Mouse (Mus musculus) adrenal gland (tissue): ENCODE data around the gene Dis3.

Experiments used
- intact Hi-C: fragments of 180-260 bp; cut with DNase I; formaldehyde crosslinking; loops from one replicate; pipeline ENCODE4 v1.15.1; 2025
- long read RNA-seq, 2 experiments: library from polyadenylated mRNA; unstranded; transcript quantifications; one replicate each; pipeline ENCODE4 v2.0.0; 2020; ENCODE audit warnings: borderline replicate concordance in 1 of 2; ENCODE audit not compliant: insufficient replicate concordance in 1 of 2

Dis3 gene
- long read RNA-seq, experiment 1, partial matches to known transcripts, result 2 of 4 reads
- long read RNA-seq, experiment 1, other reads (novel, unspliced or antisense), result 2 of 4 reads
- long read RNA-seq, experiment 2, full-length matches to known transcripts, result 3 of 9 reads
- long read RNA-seq, experiment 2, partial matches to known transcripts, result 5 of 9 reads
- long read RNA-seq, experiment 2, other reads (novel, unspliced or antisense), result 1 of 9 reads

DNA sequence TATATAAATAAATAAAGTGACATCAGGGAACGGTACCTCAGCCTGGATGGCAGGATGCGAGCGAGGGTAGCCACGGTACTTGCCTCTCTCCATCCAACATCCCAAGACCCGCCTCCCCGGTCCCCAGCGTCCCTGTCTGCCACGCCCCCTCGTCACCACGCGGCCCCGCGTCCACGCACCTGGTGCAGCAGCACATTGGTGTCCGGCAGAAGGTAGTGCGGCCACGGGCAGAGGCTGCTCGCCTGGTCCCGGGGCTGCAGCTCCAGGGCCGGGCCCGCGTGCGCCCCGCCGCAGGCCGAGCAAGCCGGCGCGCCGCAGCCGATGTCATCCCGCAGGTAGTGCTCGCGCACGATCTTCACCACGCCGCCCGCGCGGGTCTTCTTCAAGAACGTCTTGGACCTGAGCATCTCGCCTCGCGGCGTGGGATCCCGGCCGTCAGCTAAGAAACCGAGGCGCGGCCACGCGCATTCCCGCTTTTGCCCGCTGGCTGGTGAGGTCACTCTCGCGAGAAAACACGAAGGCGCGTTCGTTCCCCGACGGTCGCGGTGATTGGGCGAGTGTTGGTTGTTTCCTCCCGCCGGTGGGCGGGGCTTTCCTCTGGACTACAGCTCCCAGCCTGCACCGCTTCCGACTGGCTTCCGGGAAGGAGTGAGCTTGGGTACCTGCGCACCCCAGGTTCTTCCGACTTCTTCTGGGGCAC lies at the start of gene Dis3, which contains the start of gene Pibf1:
Dis3 (minus strand) TSS at position 504 of the 700 bp plus-strand sequence.
Pibf1 (plus strand) TSS at position 158 of the 700 bp plus-strand sequence.
- intact Hi-C loops, result no loop called here

DNA sequence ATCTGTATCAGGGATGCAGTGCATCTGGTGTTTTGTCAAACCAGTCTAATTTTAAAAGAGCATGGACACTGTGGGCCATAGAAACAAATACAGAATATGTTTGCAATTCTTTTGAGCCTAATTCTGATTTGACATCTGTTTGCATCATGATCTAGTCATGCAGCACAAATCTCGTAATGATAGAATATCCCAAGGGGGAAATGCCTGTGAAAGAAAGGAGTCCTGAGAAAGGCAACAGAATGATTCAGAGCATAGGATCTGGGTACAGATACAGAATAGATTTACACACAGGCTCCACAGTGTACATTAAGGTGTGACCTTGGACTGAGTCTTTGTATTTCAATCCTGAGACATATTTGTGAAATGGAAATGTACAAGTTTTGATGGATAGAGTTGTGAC lies 47.3 kb upstream of the Dis3 start:
- intact Hi-C loops, result no loop called here

DNA sequence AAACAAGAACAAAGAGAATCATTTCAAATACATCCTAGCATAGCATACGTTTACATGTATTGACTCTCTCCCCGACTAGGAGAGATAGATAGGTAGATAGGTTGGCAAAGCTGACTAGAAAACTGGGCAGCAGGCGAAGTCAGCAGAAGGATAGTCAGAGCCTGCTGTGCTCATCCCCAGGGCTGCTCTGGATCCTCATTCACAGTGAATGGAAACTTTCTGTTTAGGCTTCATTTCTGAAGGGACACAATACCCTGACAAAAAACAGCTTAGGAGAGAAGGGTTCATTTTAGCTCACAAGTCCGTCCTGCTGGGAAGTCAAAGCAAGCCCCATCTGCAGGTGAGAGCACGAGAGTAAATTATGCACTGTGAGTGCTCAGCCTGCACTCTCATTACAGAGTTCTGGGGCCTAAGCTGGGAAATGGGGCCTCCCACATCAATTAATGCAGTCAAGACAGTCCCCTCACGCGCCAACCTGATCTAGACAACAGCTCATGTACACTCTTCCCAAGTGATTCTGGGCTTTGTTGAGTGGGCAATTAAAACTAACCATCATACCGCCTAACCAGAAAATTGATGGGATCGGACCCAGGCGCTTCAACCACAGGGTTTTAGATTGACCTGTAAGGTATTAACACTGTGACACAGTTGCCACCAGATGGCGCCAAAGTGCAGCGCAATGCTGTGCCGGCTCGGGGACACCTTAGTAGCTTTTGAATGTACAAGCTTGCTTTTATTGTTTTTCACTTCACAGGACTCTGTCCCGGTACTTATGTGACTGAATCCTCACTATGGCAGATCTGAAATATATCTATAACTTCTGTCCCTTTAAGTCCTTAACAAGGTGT lies 42.4 kb upstream of the Dis3 start:
- intact Hi-C loops, result loop anchor here (2.0 kb wide), 1 partner anchor 755 kb away; no protein-coding TSS in a partner anchor

DNA sequence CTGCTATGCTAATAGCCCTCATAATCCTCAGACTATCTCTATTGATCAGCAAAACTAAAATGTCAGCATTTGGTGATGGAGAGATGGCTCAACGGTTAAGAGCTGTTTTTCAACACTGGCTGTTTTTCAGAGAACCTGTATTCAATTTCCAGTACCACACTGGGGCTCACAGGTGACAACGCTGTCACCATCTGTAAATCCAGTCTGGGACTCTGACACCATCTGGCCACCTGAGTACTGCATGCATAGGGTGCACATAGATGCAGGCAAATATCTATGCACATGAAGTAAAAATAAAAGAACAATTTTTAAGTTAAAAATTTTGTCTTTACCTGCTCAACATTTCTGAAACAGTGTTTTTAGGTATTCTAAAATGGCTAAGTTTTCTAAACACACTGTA lies 40.5 kb upstream of the Dis3 start:
- intact Hi-C loops, result loop anchor here (2.0 kb wide), 1 partner anchor 757 kb away; no protein-coding TSS in a partner anchor

DNA sequence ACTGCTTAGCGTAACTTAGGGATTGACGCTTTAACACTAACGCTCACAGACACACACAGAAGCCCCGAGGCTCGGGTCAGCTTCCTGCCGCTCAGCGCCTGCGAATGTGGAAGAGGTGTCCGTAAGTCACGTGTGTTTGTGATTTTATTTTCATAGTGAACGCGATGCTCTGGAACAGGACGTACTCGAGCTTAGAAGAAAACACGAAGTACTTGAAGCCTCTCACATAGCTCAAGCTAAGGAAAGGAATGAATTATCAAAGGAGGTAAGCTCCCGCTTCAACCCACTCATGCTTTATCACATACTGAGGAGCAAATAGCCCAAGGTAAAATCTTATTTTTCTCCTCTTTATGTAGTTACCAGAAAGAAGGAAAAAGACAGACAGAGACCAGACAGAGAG lies 36.7 kb upstream of the Dis3 start:
- intact Hi-C loops, result no loop called here

DNA sequence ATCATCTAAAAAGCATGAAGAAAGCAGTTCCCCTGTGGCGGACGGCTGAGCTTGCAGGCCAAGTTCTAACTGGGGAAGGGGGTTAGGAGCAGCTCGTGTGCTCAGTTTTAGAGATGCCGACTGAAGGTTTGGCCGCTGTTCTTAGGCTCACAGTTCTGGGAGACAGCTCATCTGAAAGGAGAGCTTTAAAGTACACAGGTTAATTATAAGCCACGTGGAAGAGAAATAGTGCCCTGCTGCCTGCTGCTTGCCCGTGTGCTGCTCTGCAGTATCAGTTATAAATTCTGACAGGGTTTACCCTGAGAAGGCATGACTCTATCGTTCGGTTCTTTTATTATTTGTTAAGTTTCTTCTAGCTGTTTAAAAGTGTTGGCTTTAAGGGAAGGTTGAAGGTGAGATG lies 36.2 kb upstream of the Dis3 start:
- intact Hi-C loops, result no loop called here

DNA sequence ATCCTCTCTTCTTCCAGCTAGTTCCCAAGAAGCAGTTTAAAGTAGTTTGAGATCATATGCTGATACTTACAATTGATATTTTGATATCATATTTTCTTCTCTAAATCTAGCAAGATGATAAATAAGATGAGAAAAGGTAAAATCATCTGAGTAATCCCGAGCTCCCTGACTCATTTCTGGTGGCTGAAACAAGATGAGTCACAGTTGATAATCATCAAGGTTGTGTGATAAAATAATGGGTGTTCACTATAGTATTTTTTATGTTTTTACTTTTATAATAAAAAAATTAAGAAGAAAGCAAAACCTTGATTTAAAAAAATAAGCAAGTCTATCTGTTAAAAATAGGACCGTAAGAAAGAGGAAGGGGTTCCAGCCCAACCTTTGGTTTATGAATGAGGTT lies 34.5 kb upstream of the Dis3 start:
- intact Hi-C loops, result no loop called here

DNA sequence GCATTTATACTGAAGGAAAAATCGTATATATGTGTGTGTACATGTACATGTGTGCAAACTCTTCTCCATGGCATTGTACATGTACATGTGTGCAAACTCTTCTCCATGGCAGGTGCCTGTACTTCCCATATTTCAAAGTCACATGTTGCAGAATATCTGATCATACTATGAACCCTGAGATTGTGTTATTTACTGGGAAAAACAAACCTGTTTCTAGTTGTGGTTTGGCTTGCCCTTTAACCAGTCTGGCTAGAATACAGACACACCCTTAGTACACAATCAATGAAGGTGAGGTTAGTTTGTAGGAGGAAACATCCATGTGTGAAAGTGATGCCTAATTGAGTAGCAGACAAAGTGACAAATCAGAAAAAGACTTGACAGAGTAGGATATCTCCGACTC lies 29.5 kb upstream of the Dis3 start:
- intact Hi-C loops, result no loop called here

DNA sequence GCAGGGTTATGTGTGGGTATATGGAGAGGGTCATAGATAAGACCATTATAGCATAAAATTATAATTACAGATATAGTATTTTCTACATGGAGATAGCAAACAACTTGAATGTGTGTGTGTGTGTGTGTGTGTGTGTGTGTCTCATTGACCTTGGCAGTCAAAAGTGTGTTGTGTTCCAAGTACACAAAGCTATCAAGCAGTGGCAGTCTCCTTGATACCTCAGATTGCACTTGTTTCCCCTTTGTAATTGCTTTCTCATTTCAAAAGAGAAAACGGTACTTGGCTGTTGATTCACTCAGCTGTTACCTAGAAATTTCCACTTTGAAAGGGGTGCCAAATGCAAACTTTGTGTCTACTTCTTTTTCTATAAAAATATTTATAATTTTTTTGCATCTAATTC lies 27.9 kb upstream of the Dis3 start:
- intact Hi-C loops, result no loop called here

DNA sequence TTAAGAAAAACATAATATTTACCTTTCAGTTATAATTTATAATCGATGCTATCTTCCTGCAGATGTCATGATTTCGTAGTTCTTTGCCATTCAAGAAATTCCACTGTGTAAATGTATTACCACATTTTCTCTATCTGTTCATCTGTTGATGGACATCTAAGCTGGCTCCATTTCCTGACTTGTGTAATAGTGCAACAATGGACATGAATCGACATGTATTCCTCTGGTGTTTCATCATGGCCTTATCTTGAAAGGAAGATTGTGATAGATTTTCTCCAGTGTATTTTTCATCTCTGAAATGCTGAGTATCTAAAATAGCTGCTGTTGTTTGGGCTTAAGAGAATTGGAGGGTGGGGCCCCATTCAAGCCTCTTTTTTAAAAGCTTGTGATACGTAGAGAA lies 27.1 kb upstream of the Dis3 start:
- intact Hi-C loops, result no loop called here

DNA sequence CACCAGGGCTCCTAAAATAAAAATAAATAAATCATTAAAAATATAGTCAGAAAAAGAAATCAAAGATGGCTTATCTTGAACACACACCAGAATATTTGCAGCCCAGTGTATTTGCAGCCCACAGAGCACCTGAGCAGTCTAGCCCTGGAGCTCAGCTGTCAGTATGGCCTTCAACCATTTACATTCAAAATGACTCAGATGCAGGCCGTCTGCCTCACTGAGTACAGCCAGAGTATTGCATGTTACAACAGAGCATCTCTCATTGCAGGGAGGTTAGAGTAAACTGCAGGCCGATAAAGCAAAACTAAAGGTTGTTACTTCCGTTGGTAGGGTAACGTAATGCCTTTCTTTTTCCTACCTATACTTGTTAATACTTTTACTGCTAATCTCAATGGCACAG lies 24.5 kb upstream of the Dis3 start:
- intact Hi-C loops, result no loop called here

DNA sequence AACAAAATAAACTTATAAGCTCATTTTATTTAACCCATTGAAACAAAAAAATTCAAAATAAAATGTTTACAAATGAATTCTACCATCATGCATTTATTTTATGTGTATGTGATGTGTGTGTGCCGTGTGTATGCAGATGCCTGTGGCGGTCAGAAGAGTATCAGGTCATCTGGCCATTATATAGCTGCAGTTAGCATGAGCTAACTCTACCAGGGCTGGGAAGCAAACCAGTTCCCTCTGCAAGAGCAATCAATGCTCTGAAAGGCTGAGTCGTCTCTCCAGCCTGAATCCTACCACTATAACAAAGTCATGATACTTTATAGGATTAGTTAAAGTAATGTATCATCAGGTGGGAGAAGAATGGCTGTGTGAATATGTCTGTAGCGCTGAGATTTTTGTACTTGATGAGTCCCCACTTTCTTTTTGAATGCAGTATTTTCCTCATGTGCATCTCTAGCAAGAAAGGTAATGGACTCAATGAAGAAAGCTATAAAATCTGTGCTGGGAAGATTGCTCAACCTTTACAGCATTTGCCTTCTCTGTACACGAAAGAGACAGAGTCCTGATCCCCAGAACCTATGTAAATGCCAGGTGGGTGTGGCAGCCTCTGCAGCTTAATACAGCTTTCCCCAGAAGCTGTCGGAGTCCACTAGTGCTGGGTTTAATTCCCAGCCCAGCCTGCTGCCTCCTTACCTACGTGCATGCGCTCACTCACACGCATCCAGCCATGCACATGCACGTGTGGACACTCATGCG lies 22.2 kb upstream of the Dis3 start:
- intact Hi-C loops, result no loop called here

DNA sequence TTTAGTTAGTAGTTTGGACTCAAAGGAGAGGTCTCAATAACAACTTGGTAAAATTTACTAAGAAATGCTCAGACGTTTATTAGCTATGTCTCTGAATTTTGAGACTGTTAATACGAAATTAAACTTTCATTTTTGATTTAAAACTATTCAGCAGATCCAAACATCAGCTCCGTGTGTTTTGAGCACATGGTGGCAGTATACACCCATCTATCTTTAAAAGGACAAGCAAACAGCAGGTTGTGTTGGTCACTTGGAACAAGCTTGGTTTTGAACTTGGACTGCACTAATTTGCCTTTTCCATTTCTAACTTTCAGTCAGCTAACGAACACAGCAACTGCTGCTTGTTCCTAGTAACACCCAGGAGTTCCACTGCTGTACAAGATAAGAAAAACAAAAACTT lies 18.0 kb upstream of the Dis3 start:
- intact Hi-C loops, result no loop called here

DNA sequence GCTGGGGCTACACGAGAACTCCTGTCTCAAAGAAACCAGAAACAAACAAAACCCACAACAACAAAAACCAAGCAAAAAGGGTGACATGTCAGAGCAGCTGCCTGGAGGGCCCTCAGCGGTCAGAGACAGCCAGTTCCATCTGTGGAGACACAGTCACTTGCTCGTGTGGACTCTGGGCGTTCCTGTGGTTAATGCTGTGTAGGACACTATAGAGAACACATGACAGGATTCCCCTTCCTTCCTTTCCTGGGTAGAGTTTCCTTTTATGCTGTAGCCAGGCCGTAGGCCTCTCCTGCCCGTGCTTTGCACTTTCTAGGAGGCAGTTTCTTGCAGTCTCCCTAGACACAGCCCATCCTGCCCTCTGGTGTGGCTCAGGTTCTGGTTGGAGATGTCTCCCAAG lies 9.2 kb upstream of the Dis3 start:
- intact Hi-C loops, result no loop called here

DNA sequence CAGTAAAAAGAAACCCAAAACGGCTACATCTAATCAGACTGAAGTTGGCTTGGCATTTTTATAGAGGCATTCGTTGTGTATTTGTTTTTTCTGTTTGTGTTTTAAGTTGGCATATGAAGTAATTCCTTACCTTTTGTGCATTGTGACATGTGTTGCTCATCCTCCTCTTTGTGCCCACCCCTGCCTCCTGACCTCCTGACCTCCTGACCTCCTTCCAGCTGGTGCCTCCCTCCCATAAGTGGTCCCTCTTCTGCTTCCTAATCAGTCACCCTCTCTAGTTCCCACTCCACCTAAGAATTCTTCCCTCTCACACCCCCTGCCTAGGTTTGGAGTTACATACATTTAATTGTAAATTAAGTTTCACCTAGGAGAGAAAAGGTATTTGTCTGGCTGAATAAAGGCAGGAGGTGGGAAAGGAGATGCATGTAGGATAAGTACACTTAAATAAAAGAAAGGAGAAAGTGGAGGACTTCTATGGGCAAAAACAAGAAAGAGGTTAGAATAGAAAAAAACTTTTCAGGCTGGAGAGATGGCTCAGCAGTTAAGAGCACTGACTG lies 8.1 kb upstream of the Dis3 start:
- intact Hi-C loops, result no loop called here

DNA sequence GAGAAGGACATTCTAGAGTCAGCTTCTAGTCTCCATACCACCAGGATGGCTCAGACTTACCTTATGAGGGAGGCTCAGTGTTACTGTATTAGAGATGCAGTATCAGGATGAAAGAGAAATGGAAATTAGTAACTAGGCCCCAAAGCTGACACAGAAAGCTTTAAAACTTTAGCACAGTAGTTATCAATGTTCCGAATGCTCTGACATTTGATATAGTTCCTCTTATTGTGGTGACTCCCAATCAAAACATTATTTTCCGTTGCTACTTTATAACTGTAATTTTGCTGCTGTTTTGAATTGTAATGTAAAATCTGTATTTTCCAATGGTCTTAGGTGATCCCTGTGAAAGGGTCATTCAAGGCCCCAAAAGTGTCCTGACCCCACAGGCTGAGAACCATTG lies 7.1 kb upstream of the Dis3 start:
- intact Hi-C loops, result no loop called here

DNA sequence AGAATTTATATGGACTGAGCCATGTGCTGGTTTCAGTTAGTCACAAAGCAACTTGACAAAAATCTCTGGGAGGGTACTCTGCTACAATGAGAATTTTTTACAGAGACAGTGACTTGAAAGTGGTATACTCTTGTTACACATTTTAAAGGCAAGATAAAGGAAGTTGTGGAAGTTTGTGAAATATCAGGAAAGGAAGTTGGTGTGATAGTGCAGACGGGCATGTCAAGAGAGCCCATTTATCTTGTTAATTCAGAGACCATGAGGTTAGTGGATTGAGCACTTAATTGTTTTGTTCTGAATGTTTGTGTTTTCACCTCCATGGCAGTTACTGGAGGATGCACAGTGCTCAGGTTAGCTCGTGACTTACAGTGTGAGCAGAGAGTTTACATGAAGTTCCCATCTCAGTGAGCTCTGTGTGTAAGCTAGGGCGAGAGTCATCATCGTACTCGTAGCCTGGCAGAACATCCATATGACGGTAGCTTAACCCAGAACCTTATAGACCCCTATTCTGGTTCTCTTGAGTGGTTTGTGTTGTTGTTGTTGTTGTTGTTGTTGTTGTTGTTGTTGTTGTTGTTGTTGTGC lies 5.1 kb upstream of the Dis3 start:
- intact Hi-C loops, result loop anchor here (5.0 kb wide), 1 partner anchor 52 kb away; no protein-coding TSS in a partner anchor

DNA sequence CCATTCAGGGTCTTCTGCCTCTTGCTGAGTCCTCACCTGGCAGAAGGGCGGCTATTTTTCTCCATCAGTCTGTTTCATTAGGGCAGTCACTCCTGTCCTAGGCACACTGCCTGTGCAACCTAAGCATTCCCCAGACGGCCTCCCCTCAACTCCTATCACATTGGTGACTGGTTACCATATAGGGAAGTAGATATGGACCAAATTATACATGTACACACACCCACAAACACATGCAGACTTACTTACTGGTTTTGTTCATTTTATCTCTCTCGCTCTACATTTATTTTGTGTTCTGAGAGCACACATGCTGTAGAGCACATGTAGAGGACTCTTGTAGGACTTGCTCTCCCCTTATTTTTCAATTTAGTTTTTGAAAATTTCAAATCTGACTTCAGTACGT lies 3.5 kb upstream of the Dis3 start:
- intact Hi-C loops, result loop anchor here (5.0 kb wide), 1 partner anchor 51 kb away; no protein-coding TSS in a partner anchor

DNA sequence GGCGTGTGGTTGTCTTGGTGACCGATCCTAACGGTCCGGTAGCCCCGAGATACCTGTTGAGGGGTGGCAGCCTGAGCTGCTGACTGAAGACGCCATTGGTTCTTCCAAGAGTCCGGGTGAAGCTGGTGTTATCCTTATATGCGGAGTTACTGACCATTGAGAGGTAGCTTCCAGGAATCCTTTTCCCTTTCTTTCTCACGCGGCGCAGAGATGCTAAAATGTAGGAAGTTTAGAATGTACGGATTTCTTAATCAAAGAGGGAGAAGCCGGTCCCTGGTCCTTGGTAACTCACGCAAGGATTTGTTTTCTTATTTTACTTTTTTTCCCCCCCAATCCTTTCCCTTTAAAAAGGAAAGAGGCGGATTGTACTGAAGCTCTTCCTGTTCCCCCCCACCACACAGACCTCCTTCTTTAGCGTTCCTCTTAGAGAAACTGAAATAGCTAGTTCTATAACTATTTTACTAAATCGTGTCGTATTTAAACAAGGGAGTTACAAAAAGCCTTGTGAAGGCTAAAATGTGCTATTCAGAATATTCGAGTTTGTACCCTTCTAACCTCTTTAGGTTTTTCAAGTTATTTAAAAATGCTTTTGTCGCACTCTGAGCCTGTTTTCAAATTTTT lies 507 bp upstream of the Dis3 start:
- intact Hi-C loops, result loop anchor here (5.0 kb wide), 1 partner anchor 48 kb away; no protein-coding TSS in a partner anchor

DNA sequence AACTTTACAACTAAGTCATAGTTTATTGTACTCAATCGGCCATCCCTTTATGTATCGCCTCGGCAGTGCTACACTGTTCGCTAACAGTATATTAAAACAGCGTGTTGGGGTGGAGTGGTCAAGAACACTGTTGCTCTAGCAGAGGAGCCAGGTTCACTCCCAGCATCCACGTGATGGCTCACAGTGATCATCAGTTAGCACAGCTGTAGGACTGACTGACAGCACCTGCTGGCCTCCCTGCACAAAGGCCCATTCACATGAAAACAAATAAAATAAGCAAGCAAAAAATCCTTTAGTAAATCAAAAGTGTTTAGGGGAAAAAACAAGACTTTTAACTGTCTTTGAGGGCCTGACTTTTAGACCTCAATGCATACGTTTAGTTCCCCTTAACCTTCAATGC lies 10.6 kb downstream of the Dis3 start:
- intact Hi-C loops, result no loop called here
